Mouse (Mus musculus) ovary, postnatal 10 days (tissue): ENCODE measurements around the gene Gpc3.

Experiments used
- DNase-seq: peaks from one replicate; pipeline ENCODE4 v3.0.0; 2022; ENCODE audit warnings: low spot score

Gpc3 gene

DNA sequence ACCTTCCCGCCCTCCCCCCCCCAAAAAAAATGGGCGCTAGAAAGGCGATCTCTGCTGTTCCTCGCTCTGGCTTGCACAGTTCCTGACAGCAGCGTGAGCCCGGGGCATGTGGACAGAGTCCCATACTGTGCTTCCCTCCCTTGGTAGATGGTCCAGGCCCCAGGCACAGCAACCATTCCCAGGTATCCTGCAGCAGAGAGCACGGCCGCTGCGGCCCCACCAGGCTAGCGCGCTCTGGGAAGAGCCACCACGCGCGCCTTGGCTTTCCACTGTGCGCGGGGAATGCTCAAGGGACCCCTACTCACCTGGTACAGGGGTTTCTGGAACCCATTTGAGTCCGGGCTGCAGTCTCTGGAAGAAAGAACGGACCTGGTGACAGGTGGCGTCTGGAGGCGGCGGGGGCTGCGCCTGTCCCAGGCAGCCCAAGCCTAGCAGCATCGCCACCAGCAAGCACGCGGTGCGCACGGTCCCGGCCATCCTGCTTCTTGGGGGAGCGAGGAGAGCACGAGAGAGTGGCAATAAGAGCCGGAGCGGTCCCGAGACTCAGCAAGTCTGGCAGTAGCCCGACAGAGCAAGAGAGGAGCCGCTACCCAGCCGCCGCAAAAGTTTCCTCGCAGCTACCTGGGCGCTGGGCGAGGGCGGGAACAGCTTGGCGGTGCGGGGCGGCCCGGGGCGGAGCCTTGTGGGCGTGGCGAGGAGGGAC lies at the start of gene Gpc3:
TSS of gene Gpc3 (minus strand) at position 623 of the 703 bp plus-strand sequence.
- peak; percentile 53 for DNase-seq

DNA sequence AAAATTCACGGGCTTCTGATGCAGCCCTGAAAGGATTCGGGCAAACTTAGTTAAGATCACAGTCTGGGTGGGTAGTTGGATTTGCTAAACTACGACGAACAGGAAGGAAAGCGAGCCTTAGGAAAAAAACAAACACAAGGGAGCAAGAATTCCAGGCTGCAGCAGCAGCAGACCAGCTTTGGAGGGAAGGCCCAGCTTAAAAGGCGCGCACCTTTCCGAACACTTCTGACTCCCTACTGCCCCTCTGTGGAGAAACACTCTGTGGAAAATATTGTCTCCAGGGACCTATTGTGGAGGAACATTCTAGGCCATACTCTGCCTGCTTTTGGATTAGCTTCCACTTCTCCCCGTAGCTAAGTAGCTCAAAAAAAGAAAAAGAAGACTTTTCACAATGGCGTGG lies 38.2 kb upstream of the Gpc3 start:
- DNase-seq, result no peak

DNA sequence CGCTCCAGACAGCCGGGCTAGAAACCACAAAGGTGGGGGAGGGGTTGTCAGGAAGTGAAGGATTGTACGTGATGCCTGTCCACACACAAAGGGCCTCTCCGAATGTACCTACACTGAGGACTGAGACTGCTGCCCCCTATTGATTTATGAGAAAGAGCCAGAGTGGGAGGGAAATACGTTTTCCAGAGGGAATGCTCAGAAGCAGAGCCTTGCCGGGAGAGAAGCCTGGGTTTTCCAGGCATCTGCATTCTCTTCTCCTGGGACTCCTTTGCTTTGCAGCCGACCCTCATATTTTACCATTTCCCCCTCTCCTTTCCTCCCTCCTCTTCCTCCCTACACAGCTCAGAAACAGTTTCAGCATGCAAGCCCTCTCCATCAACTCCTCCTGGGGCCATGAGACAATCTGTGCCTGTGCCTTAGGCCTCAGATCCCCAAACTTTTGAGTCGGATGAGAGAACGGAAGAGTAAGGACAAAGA lies 37.8 kb upstream of the Gpc3 start:
- DNase-seq, result no peak

DNA sequence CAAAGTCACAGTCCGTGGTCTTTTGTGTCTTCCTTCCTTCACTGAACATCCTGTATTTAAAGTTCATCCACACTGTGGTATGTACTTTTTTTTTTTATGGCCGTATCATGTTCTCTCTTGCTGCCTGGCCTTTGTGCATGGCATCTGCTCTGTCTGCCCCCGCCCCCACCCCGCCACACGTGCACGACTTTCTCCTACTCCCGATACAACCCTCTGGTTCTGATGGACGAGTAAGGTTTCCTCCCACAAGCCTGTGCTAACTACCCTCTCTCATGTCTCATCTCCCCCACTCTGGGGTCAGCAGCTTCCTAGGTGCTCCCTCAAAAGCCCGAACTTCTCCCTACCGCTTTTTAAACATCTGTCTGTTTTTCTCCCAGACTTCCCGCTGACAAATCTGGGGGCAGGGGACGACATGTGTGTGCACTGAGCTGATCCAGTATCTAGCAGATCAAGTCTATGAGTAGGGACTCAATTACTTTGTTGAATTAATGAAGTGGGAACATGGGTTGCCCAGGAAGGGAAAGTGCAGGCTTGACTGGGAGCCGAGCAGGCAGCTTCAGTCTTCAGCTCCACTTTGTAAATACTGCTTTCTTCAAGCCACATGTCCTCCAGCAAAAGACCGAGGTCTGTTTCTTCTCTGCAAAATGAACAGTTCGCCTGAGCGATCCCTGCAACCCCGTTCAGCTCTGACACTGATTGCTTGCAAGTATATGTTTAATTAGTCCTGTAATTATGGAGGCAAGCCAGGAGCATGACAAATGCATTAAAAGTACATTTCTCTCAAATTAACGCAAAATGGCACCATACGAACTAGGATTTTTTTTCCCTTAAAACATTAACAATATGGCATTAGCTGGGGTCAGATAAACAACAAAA lies 35.4 kb upstream of the Gpc3 start:
- no peak for DNase-seq

DNA sequence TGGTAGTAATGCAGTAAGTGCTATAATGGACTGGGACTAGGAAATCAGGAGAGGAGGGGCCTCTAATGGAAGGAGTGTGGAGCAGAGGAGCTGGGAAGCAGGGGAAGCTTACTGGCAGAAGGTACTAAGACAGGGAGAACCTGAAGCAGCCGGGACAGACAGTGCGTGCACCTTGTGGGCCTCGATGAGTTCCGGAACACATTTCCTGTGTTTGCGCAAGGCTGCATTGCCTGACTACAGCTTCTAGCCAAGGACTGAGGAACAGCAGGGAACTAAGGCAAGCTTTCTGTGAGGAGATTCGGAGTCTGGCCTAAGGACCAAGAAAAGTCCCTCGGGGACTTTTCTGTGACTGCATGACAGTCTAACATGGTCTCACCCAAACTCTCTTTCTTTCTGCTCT lies 30.6 kb upstream of the Gpc3 start:
- DNase-seq, result no peak

DNA sequence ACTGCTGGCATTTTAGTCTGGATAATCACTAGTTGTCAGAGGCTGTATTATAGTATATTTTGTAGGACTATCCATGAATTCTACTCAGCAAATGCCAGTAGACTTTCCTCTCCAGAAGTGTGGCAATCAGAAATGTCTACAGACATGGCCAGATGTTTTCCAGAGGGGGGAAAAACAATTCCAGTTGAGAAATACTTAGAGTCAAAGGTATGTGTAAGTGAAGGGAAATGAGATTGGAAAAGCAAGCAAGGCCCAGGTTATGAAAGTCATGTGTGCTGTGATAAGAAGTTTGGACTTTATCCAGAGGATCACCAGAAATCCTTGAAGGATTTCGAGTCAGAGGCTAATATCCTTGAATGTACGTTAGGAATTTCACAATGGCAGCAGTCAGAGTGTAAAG lies 29.6 kb upstream of the Gpc3 start:
- DNase-seq, result no peak

DNA sequence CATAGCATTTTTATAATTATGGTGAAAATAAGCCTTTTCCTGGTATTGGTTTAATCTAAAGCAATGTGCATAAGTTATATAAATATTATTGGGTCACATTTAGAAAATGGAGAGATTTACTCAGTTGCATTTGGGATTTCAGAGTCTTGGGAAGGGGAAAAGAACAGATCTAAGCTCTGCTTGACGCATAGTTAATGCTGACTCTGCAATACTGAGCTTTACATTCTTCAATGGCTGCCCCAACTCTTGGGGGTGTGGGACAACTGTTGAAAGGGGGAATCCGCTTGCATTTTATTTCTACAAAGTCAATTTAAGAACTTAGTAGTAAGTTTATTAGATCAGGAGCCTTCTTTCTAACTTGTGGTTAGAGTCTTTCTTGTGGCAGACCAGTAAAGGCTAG lies 28.4 kb upstream of the Gpc3 start:
- DNase-seq, result no peak

DNA sequence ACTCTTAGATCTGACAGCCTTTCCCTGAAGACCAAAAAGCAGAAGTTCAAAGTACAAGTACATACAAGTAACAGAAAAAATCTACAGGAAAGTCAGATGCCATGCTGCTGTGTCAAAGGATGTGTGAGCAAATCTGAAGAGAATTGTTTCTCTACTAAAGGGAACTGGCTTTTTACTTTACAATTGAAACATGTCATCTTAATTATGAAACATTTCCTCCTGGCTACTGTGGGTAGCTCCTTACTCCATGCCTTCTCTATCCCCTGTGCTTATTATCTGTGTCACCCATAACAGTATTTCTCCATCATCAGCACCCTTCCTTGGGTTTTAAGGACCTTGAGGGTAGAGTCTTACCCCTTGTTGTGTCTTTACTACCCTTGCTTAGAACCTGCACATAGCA lies 23.7 kb upstream of the Gpc3 start:
- DNase-seq, result no peak

DNA sequence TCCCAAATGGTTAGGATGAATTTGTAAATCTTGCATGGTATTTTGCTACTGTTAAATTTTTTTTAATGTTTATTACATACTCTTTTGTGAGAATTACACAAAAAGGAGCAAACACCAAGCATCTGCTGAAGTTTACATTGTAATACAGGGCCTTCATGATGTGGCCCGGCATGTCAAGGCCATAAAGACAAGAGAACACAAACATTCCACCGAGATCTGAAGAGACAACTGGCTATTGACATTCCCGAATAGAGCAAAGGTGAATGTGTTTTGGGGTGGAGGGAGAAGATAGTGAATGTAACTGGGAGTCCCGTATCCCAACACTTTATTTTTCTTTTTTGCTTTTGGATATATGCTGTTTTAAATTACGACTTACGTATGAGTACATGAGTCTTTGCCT lies 20.2 kb upstream of the Gpc3 start:
- no peak for DNase-seq

DNA sequence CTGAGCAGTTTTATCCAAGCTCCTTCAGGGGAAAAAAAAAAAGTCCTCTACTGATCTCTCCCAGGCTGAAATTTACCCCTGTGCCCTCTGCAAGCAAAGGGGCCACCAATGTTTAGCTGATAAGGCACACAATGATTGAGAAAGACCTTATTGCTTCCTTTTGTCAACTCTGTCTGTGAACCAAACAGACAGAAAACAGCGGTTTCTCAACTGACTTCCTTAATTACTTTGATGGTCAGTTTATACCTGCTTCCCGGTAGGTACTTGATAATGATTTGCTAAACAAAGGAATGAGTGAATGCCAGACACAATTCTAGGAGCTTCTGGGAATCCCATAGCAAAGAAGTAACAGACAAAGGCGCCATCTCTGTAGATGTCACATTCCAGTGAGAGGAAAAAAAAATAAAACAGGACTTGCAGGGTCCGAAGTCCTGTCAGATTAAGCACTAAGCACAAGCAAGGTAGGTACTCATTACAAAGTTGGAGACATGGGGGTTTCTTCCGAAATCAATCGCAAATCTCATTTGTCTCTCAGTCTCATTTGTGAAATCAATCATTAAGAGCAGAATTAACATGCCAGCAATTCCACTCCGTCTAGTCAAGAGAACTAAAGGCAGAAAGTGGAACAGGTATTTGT lies 19.1 kb upstream of the Gpc3 start:
- DNase-seq, result no peak

DNA sequence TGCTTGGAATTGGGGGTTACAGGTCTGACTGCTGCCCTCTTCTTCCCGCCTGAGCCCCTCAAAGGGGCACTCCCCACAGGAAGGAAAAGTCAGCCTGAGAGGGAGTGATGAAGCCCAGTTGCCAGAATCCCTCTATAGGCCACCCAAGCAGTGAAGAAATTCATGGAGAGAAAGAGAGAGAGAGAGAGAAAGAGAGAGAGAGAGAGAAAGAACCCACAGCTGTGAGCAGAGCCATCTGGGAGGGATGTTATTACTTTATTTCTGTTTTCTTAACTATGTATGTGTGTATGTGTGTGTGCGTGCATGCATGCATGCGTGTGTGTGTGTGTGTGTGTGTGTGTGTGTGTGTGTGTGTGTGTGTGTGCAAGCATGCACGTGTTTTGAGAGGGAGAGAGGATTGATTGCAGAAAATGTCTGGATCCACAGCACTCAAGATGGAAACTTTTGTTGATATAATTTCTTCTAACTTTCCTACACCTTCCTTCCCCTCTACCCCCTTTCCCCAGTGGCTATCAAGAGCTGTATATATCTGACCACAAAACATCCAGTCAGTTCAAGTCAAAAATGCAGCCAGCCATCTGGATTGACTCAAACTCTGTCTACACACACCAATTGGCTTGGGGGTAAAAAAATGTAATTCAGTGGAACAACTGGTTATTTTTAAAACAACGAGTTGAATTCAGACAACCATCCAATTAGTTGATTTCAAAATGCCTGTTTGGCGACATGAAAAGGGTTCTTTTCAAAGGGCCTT lies 13.4 kb upstream of the Gpc3 start:
- DNase-seq, result no peak

DNA sequence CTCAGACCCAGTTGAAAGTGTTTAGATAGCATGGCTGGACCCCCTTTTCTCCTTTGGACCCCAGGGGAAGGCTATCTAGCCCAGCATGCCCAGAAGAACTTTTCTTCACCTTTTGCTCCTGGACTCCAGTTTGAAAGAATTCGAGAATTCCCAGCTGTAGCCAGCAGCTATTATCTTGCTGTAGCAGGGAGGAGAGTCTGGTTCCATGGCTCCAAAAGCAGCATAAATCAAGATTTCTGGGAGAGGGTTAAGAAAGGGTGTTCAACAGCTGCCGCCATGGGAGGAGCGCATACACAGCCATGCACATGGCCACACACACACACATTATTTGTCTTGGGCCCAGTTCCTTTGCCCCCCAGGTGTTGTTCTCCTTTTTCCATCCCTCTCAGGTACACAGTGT lies 4.1 kb upstream of the Gpc3 start:
- DNase-seq, result no peak

DNA sequence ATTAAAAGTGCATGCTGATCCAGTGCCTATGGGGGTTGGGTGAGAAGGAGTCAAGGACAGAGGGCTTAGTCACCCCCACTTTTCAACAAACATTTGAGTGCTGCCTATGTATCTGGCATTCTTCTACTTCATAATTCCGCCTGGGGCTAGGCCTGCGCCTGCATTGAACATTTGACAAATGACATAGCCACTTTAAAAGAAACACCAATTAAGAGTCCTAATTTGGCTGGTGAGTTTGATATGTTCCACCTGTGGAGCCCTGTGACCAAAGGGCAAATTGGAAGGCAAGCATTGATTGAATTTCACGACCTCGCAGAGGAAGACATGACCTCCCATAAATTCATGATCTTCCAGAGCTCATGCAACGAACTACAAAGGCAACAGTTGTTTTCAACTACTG lies 2.4 kb upstream of the Gpc3 start:
- DNase-seq, result no peak

DNA sequence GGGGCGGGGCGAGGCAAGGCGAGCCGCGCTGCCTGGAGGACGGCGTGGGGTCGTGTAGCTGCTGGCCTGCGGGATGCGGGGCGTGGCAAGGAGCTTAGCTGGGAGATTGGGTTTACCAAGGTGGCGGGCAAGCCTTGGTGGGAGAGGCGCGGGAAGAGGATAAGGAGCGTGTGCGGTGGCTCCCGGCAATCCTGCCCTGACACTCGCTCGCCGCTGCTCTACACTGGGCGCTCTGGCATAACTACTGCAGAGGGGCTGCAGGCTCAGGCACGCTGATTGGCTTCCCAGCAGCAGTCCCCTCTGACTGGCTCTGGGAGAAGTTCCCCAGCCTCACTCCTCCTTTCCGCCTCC lies 256 bp upstream of the Gpc3 start:
- DNase-seq, result no peak

DNA sequence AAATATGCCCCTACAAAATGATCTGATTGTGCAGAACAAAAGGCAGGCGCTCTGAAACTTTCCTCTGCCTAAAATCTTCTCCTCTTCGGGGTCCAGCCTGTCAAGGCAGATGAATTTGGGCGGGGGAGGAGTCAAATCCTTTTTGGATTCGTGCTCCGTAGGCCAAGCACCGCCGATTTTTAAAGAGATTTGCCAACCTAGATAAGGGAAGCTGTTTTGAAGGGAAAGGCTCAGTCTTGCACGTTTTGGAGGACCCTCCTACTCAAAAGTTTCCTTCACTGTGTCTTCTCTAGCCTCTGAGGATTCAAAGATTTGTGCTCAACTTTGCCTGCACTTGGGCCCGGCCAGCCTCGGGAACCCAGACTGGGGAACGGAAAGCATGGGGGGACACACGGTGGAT lies 944 bp downstream of the Gpc3 start:
- DNase-seq, result no peak

DNA sequence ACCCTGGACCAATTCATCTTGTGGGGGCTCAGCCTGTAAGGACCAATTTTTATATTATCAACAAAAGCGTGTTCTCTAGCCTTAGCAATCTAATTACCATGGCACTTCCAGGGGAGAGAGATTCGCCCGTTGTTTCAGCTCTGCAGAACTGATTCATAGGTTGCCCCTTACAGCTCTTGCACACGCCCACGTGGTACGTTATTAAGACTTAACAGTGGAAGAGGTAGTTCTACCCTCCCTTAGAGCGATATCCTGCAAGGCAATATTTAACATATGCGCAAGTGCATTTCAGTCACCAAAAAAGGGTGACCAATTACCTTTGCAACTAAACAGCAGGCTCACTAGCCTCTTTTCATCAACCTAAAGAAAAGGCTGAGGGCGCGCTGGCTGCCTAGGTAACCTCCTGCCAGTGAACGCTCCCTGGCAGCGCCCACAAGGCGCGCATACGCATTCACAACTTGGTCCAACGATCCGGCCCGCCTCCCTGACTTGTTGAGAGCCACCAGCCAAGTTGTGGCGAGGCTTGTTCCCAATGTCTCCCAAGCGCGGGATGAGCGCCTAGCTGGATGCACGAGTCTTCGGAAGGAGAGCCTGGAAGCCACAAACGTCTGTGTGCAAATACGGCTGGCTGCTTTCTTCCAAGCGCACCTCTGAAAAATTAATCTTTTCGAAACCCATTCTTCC lies 1.6 kb downstream of the Gpc3 start:
- DNase-seq, result no peak

DNA sequence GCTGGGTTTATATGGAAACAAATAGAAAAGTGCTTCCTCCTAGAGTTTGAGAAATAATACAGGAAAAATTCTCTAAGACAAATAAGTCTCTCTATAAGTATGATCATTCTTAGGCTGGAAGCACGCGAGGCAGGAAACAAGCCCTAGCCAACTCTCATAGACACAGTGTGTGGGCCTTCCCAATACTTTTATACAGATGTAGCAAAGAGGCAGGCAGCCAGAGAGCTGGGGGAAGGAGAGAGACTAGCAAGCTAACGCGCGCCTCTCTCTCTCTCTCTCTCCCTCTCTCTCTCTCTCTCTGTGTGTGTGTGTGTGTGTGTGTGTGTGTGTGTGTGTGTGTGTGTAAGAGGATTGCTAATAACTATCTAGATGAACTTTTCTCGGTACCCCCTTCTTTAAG lies 2.2 kb downstream of the Gpc3 start:
- no peak for DNase-seq

DNA sequence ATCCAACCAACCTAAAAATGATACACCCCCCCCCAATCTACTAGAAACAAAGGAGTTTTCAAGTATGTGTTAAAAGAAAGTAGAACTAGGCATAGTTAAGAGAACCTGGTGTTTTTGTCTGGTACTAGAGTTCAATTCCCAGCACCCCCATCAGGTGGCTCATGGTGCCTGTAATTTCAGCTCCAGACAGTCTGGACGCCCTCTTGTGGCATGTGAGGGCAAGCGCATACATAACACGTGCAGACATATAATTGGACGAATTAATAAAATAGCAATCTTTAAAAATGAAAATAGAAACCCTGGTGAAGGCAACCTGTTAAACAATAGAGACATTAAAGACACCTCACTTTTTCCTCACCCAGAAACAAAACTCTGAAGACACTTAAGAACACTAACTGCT lies 10.6 kb downstream of the Gpc3 start:
- no peak for DNase-seq

DNA sequence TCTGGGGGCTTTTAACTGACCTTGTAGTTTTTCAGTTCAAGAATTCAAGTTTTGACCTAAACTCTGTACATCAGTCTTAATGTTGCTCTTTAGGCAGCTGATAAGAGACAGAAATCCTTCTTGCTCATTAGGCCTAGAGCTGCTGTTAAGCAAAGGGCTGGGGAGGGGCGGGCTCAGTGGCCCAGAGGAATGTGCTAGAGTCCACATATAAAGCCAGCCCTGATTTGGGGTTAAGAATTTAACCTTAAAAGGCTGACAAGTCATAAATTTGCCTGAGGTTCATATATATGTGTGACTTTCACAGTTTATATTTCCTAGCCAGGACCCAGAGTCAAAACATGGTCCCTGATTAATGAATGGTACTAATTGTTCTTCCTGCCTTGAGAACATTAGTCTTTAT lies 14.5 kb downstream of the Gpc3 start:
- DNase-seq, result no peak

DNA sequence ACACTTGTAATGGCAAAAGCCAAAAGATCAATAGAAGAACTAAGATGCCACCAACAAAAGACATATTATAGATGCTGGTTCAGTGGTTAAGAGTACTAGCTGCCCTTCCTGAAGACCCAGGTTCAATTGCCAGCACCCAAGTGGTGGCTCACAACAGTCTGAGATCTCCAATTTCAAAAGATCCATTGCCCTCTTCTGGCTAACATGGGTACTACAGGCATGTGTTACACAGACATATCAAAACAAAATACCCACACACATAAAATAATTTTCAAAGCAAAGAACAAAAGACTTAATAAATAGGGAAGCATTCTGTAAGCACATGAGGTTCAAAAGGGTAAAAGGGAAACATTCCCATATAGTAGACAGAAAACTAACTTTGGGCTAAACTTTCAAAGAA lies 26.1 kb downstream of the Gpc3 start:
- no peak for DNase-seq

DNA sequence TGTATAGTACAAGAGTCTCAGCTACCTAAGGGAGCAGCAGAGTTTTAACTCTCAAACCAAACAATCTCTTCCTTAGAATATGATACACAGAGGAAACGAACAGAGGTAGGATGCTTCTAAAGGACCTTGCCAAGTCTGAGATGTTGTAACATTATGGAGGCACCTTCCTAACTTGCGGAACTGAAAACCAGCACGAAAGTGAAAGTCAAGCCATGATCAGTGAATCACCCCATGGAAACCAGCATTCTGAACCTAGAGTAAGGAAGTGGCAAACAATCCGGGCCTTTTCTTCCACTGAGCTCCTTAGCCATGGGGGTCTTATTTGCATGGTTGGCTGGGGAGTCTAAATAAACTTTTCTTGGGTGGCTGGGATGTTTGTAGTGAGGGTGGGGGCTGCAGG lies 53.8 kb downstream of the Gpc3 start:
- DNase-seq, result no peak

DNA sequence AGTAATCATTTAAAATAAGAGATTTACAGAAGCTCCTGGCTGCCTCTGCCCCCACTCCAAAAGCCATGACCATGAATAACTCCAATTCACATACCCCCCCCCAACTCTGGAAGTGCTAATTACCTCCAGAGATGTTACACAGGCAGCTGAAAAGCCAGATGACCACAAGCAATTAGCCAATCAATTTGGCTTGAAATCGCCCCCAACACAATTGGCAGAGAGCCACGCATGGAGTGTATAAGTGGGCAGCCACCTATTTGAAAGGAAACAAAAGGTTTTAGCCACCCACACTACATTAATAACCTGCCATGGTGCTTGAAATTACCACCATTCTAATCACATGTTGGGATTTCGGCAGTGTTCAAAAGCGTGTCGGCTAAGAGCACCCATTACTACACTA lies 55.2 kb downstream of the Gpc3 start:
- no peak for DNase-seq
